Mouse (Mus musculus): Measurements from ENCODE around the gene Glt6d1. TPM values are rescaled to one million over a fixed set of nuclear protein-coding genes. Genes with fewer than 3 reads are reported as not detected.

The Glt6d1 gene
- total and polyA plus RNA-seq, 2 experiments from 2014 or later, result not detected

DNA sequence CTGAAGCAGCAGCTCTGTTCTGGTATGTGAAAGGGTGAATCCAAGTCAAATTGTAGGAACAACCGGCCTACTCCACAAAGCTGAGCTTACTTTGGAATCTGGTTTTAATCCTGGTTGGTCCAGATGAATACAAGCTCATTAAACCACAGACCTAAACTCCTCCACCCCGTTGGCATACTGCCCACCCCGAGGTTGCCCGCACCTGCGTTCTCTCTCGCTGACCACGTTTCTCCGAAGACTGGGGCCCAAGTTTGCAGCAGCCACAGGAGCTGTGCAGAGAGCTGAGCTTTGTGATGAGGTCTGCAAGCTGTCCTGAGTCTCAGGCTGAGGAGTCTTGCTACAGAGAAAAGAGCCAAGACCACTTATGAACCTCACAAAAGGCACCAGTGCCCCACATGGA lies 30.9 kb upstream of the Glt6d1 start:
- H3K9ac ChIP-seq (replicated peaks; ENCODE audit: low read length, poor library complexity, severe bottlenecking), result no peak overlapping the region
- no peak overlapping the region for H3K4me2 ChIP-seq (ENCODE audit: low read depth, low read length, poor library complexity, severe bottlenecking)
- ATAC-seq (ENCODE audit: low FRiP score) (no peak), DNase-seq (ENCODE audit: low spot score) (no peak)
- no peaks in the 10 kb centered on the region for H3K27me3 ChIP-seq (ENCODE audit: insufficient read depth, low read length)
- no peaks in the 10 kb centered on the region for H3K9me3 ChIP-seq (ENCODE audit: low read length)
- WGBS, result 77% methylated on average over 8 of the region's 8 CpGs
- no peak overlapping the region for H3K4me3 ChIP-seq (ENCODE audit: low read depth, low read length)
- TF ChIP-seq CTCF (IDR thresholded peaks at IDR 0.05), result no peak
- no peaks in the 10 kb centered on the region for H3K36me3 ChIP-seq (ENCODE audit: insufficient read depth, low read length)
- H3K27ac ChIP-seq (ENCODE audit: low read depth, low read length), result no peak overlapping the region
- no peaks in the 10 kb centered on the region for H3K4me1 ChIP-seq (ENCODE audit: insufficient read depth, low read length)

DNA sequence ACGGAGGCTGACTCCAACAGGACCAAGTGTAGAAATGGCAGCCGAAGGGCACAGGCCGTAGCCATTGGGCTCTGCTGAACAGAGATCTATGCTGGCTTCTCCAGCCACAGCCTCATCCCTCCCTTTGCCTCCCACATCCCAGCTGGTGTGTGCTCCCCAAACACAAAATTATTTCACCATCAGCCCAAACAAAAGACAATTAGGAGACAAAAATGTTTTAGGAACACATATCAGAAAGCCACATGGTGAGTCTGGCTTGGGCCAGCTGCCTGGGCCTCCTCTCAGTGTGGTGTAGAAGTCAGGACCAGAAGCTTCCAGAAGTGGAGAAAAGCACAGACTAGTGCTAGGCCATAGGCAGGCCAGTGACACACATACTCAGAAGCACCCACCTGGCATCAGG lies 28.4 kb upstream of the Glt6d1 start:
- Histone ChIP-seq H3K4me2 (ENCODE audit: low read depth, low read length, poor library complexity, severe bottlenecking) (no peak overlapping the region), H3K4me3 (ENCODE audit: low read depth, low read length) (no peak overlapping the region), H3K9ac (replicated peaks; ENCODE audit: low read length, poor library complexity, severe bottlenecking) (no peak overlapping the region), H3K4me1 (ENCODE audit: insufficient read depth, low read length) (no peaks in the 10 kb centered on the region), H3K9me3 (ENCODE audit: low read length) (no peaks in the 10 kb centered on the region), H3K27ac (ENCODE audit: low read depth, low read length) (no peak overlapping the region), H3K36me3 (ENCODE audit: insufficient read depth, low read length) (no peaks in the 10 kb centered on the region), H3K27me3 (ENCODE audit: insufficient read depth, low read length) (no peaks in the 10 kb centered on the region)
- TF ChIP-seq CTCF (IDR thresholded peaks at IDR 0.05), result no peak
- 82% methylated on average over 3 of the region's 3 CpGs for WGBS
- DNase-seq (ENCODE audit: low spot score) (no peak), ATAC-seq (ENCODE audit: low FRiP score) (no peak)

DNA sequence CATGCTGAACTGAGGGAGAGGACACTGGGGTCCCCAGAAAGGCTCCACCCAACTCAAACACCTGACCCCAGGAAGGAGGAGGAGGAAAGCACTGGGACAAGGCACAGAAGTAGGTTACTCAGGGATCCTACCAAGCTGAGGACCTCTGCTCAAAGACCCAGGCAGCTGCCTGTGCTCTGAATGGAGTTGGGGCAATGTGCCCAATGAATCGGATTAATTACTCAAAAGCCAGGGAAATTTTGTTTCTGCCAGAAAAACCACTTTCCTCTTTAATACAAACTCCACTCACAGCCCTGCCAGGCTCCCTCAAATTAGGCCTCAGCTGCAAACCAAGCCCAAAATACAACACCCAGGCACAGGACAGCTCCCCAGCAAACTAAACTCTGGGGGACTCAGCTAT lies 27.1 kb upstream of the Glt6d1 start:
- Histone ChIP-seq H3K36me3 (ENCODE audit: insufficient read depth, low read length) (no peaks in the 10 kb centered on the region), H3K4me2 (ENCODE audit: low read depth, low read length, poor library complexity, severe bottlenecking) (no peak overlapping the region), H3K4me3 (ENCODE audit: low read depth, low read length) (no peak overlapping the region), H3K9ac (replicated peaks; ENCODE audit: low read length, poor library complexity, severe bottlenecking) (no peak overlapping the region), H3K9me3 (ENCODE audit: low read length) (no peaks in the 10 kb centered on the region), H3K4me1 (ENCODE audit: insufficient read depth, low read length) (no peaks in the 10 kb centered on the region), H3K27ac (ENCODE audit: low read depth, low read length) (no peak overlapping the region), H3K27me3 (ENCODE audit: insufficient read depth, low read length) (no peaks in the 10 kb centered on the region)
- 67% methylated on average over 1 of the region's 1 CpGs for whole genome bisulfite sequencing
- no peak for TF ChIP-seq CTCF (IDR thresholded peaks at IDR 0.05)
- ATAC-seq (ENCODE audit: low FRiP score), result no peak
- DNase-seq (ENCODE audit: low spot score), result no peak

DNA sequence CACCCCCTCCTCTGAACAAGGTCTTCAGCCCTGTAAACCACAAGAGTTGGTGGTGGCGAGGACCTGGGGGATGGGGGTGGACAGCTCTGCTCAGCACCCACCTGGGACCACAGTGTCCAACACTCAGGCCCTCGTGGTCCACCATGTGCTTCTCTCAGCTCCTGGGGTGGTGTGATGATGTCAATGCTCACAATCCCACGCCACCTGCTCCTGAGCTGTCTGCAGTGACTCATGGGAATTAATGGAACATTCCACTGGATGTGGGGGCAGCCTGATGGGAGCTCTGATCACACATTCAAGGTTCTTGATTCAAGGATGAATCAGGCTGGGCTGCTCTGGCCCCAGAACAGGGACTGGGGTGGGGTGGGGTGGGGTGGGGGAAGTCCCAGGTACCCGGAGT lies 26.5 kb upstream of the Glt6d1 start:
- DNase-seq (ENCODE audit: low spot score) (no peak), ATAC-seq (ENCODE audit: low FRiP score) (no peak)
- 78% methylated on average over 4 of the region's 4 CpGs for WGBS
- Histone ChIP-seq H3K27ac (ENCODE audit: low read depth, low read length) (no peak overlapping the region), H3K36me3 (ENCODE audit: insufficient read depth, low read length) (no peaks in the 10 kb centered on the region), H3K27me3 (ENCODE audit: insufficient read depth, low read length) (no peaks in the 10 kb centered on the region), H3K4me2 (ENCODE audit: low read depth, low read length, poor library complexity, severe bottlenecking) (no peak overlapping the region), H3K4me3 (ENCODE audit: low read depth, low read length) (no peak overlapping the region), H3K9ac (replicated peaks; ENCODE audit: low read length, poor library complexity, severe bottlenecking) (no peak overlapping the region), H3K9me3 (ENCODE audit: low read length) (no peaks in the 10 kb centered on the region), H3K4me1 (ENCODE audit: insufficient read depth, low read length) (no peaks in the 10 kb centered on the region)
- TF ChIP-seq CTCF (IDR thresholded peaks at IDR 0.05), result no peak

DNA sequence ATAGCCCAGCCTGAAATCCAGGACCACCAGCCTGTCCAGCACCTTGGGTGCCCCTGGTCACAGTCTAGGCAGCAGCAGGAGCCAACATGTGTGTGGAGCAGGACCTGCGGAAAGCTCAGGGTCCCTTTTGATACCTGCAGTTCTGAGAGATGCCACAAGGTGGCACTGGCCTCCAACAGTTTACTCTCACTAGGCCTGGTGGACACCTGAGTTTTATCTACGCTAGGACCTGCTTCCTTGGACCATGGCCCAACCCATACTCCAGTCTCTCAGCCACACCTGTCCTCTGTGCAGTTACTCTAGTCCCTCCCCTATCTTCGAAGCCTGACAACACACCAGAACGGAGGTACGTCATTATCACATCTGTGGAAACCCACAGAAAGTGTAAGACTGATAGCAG lies 20.6 kb upstream of the Glt6d1 start:
- ATAC-seq (ENCODE audit: low FRiP score) (peak; percentile 65; the same call in 1 of the 2 replicates), DNase-seq (ENCODE audit: low spot score) (peak; percentile 86)
- no peak overlapping the region for H3K27ac ChIP-seq (ENCODE audit: low read depth, low read length)
- no peaks in the 10 kb centered on the region for H3K27me3 ChIP-seq (ENCODE audit: insufficient read depth, low read length)
- TF ChIP-seq CTCF (IDR thresholded peaks at IDR 0.05), result peak; percentile 94
- H3K4me1 ChIP-seq (ENCODE audit: insufficient read depth, low read length), result no peaks in the 10 kb centered on the region
- no peaks in the 10 kb centered on the region for H3K9me3 ChIP-seq (ENCODE audit: low read length)
- WGBS, result 44% methylated on average over 5 of the region's 5 CpGs
- H3K36me3 ChIP-seq (ENCODE audit: insufficient read depth, low read length), result no peaks in the 10 kb centered on the region
- H3K4me2 ChIP-seq (ENCODE audit: low read depth, low read length, poor library complexity, severe bottlenecking), result no peak overlapping the region
- H3K4me3 ChIP-seq (ENCODE audit: low read depth, low read length), result no peak overlapping the region
- no peak overlapping the region for H3K9ac ChIP-seq (replicated peaks; ENCODE audit: low read length, poor library complexity, severe bottlenecking)

DNA sequence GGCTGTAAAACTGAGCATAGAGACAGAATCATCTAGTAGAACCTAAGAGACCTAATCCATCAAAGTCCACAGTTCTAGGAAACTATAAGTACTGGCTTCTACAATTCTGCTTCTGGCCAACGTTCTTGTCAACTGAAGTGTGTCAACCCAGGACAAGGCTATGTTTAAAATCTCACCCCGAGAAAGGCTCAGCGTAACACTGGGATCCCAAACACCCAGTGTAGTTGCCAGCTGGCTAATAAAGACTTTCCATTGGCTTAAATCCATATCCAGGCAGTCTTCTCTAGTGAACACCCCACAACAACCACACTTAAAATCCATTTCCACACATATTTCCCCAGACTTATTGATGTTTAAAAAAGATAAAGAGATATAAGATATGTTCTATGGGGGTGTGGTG lies 15.1 kb upstream of the Glt6d1 start:
- no peaks in the 10 kb centered on the region for H3K9me3 ChIP-seq (ENCODE audit: low read length)
- H3K4me3 ChIP-seq (ENCODE audit: low read depth, low read length), result no peak overlapping the region
- H3K36me3 ChIP-seq (ENCODE audit: insufficient read depth, low read length), result no peaks in the 10 kb centered on the region
- H3K27me3 ChIP-seq (ENCODE audit: insufficient read depth, low read length), result no peaks in the 10 kb centered on the region
- WGBS, result 89% methylated on average over 3 of the region's 3 CpGs
- no peak overlapping the region for H3K9ac ChIP-seq (replicated peaks; ENCODE audit: low read length, poor library complexity, severe bottlenecking)
- no peak for ATAC-seq (ENCODE audit: low FRiP score)
- no peak overlapping the region for H3K4me2 ChIP-seq (ENCODE audit: low read depth, low read length, poor library complexity, severe bottlenecking)
- DNase-seq (ENCODE audit: low spot score), result no peak
- H3K27ac ChIP-seq (ENCODE audit: low read depth, low read length), result no peak overlapping the region
- H3K4me1 ChIP-seq (ENCODE audit: insufficient read depth, low read length), result no peaks in the 10 kb centered on the region
- no peak for TF ChIP-seq CTCF (IDR thresholded peaks at IDR 0.05)

Data from midbrain, postnatal 0 days (tissue).